In the genomic region with DNA sequence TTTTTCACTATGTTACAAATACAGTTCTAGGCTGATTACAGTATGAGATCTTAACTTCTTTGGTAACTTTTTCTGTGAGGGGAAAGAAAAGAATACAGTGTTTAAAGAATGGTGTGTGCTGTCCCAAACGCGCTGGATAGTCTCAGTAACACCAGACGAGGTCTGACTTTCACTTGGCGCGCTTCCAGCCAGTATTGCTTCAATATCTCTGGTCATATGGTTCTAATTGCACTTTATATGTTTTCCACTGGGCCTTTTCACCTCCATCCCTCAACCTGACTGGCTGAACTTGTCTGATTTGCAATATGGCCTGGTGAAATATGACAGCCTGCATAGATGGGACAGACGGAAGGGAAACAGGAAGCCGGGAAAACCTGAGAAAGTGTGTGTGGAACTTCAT, we compare ENCODE assay signal across 7 mouse cellular contexts. TPM values are rescaled to one million over a fixed set of nuclear protein-coding genes. Genes with fewer than 3 reads are reported as not detected.
DNase-seq lines count a peak whose midpoint lies in the region; ATAC-seq and TF ChIP-seq lines count a peak whose summit lies in the region.

No protein-coding gene starts in this region.

- peaks cover 39% of the 10 kb centered on the region for H3K27me3 ChIP-seq in liver, postnatal 0 days (ENCODE audit: insufficient read depth, low read length)
- H3K27me3 ChIP-seq in forebrain, postnatal 0 days (ENCODE audit: insufficient read depth, low read length) = no peaks in the 10 kb centered on the region
- H3K27me3 ChIP-seq in intestine, postnatal 0 days (replicated peaks; ENCODE audit: control insufficient read depth, insufficient read depth, low read length) = peaks cover 31% of the 10 kb centered on the region
- peaks cover 3% of the 10 kb centered on the region; the same call in 1 of the 2 replicates for H3K27me3 ChIP-seq in midbrain, embryonic 16.5 days (ENCODE audit: control insufficient read depth, insufficient read depth, low read depth, low read length)

- TF ChIP-seq CTCF in liver, postnatal 0 days (IDR thresholded peaks at IDR 0.05; ENCODE audit: low read depth) = no peak
- TF ChIP-seq CTCF in forebrain, postnatal 0 days (IDR thresholded peaks at IDR 0.05; ENCODE audit: low read depth) = no peak
- no peak for TF ChIP-seq CTCF in intestine, postnatal 0 days (IDR thresholded peaks at IDR 0.05; ENCODE audit: low read depth)

- no peaks in the 10 kb centered on the region for H3K9me3 ChIP-seq in liver, postnatal 0 days (ENCODE audit: low read length)
- H3K9me3 ChIP-seq in forebrain, postnatal 0 days (ENCODE audit: low read length) = no peaks in the 10 kb centered on the region
- no peaks in the 10 kb centered on the region for H3K9me3 ChIP-seq in intestine, postnatal 0 days (ENCODE audit: control insufficient read depth)
- H3K9me3 ChIP-seq in midbrain, embryonic 16.5 days (replicated peaks; ENCODE audit: control insufficient read depth, low read length, poor library complexity, severe bottlenecking) = no peaks in the 10 kb centered on the region

- no peak for ATAC-seq in liver, postnatal 0 days
- ATAC-seq in forebrain, postnatal 0 days = no peak
- no peak for ATAC-seq in intestine, postnatal 0 days
- no peak for ATAC-seq in midbrain, embryonic 16.5 days

- peak; percentile 42 for DNase-seq in liver
- no peak for DNase-seq in liver, postnatal 0 days
- DNase-seq in forebrain, postnatal 0 days = no peak
- no peak for DNase-seq in spleen, postnatal 4 days (ENCODE audit: low spot score in 2 of 2)
- no peak for DNase-seq in retina, embryonic 14.5 days (ENCODE audit: low spot score)

- WGBS in liver, postnatal 0 days (ENCODE audit: insufficient replicate concordance) = 70% methylated on average over 7 of the region's 7 CpGs
- WGBS in forebrain, postnatal 0 days = 70% methylated on average over 7 of the region's 7 CpGs
- 48% methylated on average over 7 of the region's 7 CpGs for WGBS in intestine, postnatal 0 days
- 71% methylated on average over 7 of the region's 7 CpGs for WGBS in midbrain, embryonic 16.5 days

- no peak overlapping the region for H3K4me3 ChIP-seq in liver, postnatal 0 days (ENCODE audit: low read depth, low read length)
- H3K4me3 ChIP-seq in forebrain, postnatal 0 days (ENCODE audit: low read depth, low read length) = peak overlapping the region; percentile 24
- H3K4me3 ChIP-seq in intestine, postnatal 0 days (ENCODE audit: low read depth, low read length) = no peak overlapping the region
- peak overlapping the region; percentile 29 for H3K4me3 ChIP-seq in midbrain, embryonic 16.5 days (ENCODE audit: low read depth, low read length)

- no peaks in the 10 kb centered on the region for H3K36me3 ChIP-seq in liver, postnatal 0 days (replicated peaks; ENCODE audit: insufficient read depth, low read length)
- H3K36me3 ChIP-seq in forebrain, postnatal 0 days (ENCODE audit: insufficient read depth) = no peaks in the 10 kb centered on the region
- H3K36me3 ChIP-seq in intestine, postnatal 0 days (ENCODE audit: control insufficient read depth, insufficient read depth) = no peaks in the 10 kb centered on the region
- H3K36me3 ChIP-seq in midbrain, embryonic 16.5 days (ENCODE audit: control insufficient read depth, insufficient read depth, low read length) = no peaks in the 10 kb centered on the region

- no peak overlapping the region; the same call in 1 of the 2 replicates for H3K4me2 ChIP-seq in liver, postnatal 0 days (ENCODE audit: low read depth, low read length)
- H3K4me2 ChIP-seq in forebrain, postnatal 0 days (ENCODE audit: low read depth) = peak overlapping the region; percentile 85
- H3K4me2 ChIP-seq in intestine, postnatal 0 days (replicated peaks; ENCODE audit: low read depth) = peak overlapping the region; percentile 45
- peak overlapping the region; percentile 82 for H3K4me2 ChIP-seq in midbrain, embryonic 16.5 days (ENCODE audit: low read length)

- H3K27ac ChIP-seq in liver, postnatal 0 days (ENCODE audit: low read depth) = no peak overlapping the region
- H3K27ac ChIP-seq in forebrain, postnatal 0 days (ENCODE audit: low read depth, low read length) = no peak overlapping the region
- no peak overlapping the region for H3K27ac ChIP-seq in intestine, postnatal 0 days (ENCODE audit: low read depth, low read length)
- H3K27ac ChIP-seq in midbrain, embryonic 16.5 days (ENCODE audit: low read length) = no peak overlapping the region

- no peak overlapping the region for H3K9ac ChIP-seq in liver, postnatal 0 days (replicated peaks)
- no peak overlapping the region for H3K9ac ChIP-seq in forebrain, postnatal 0 days
- H3K9ac ChIP-seq in intestine, postnatal 0 days (ENCODE audit: low read depth, low read length) = no peak overlapping the region
- no peak overlapping the region for H3K9ac ChIP-seq in midbrain, embryonic 16.5 days (ENCODE audit: low read depth, low read length)

- TF ChIP-seq EP300 in liver, postnatal 0 days (IDR thresholded peaks at IDR 0.05; ENCODE audit: low read depth) = no peak

- H3K4me1 ChIP-seq in liver, postnatal 0 days (ENCODE audit: insufficient read depth) = no peaks in the 10 kb centered on the region
- peaks cover 7% of the 10 kb centered on the region; the same call in 1 of the 2 replicates for H3K4me1 ChIP-seq in forebrain, postnatal 0 days (ENCODE audit: insufficient read depth)
- H3K4me1 ChIP-seq in intestine, postnatal 0 days (replicated peaks; ENCODE audit: control insufficient read depth, insufficient read depth, low read length) = no peaks in the 10 kb centered on the region
- peaks cover 20% of the 10 kb centered on the region for H3K4me1 ChIP-seq in midbrain, embryonic 16.5 days (ENCODE audit: control insufficient read depth, insufficient read depth, low read length)

RNA-seq across cellular contexts. Expression of gene Lhfp, which starts 2.9 kb away (rescaled TPM):
- polyA plus RNA-seq in liver, postnatal 0 days (2015; fragmentation: Nextera tagmentation; extraction: Ambion mirVana) = 9.6 and 10.4 TPM in 2 replicates
- total RNA-seq in forebrain, postnatal 0 days (2014; rRNA removed) = 44.7 and 48.0 TPM in 2 replicates
- 60.8 and 74.1 TPM in 2 replicates for polyA plus RNA-seq in forebrain, postnatal 0 days (2015; fragmentation: Nextera tagmentation; extraction: Ambion mirVana)
- polyA plus RNA-seq in intestine, postnatal 0 days (2015; fragmentation: Nextera tagmentation; extraction: Ambion mirVana) = 30.2 and 31.3 TPM in 2 replicates
- polyA plus RNA-seq in midbrain, embryonic 16.5 days (2015; fragmentation: Nextera tagmentation; extraction: Ambion mirVana) = 58.5 and 64.1 TPM in 2 replicates

RNA-seq across cellular contexts. Expression of gene Cog6, which starts 27.2 kb away (rescaled TPM):
- polyA plus RNA-seq in liver, postnatal 0 days (2015; fragmentation: Nextera tagmentation; extraction: Ambion mirVana) = 8.8 and 11.1 TPM in 2 replicates
- total RNA-seq in forebrain, postnatal 0 days (2014; rRNA removed) = 42.8 and 44.9 TPM in 2 replicates
- polyA plus RNA-seq in forebrain, postnatal 0 days (2015; fragmentation: Nextera tagmentation; extraction: Ambion mirVana) = 28.3 and 31.3 TPM in 2 replicates
- polyA plus RNA-seq in intestine, postnatal 0 days (2015; fragmentation: Nextera tagmentation; extraction: Ambion mirVana) = 21.9 and 23.6 TPM in 2 replicates
- polyA plus RNA-seq in midbrain, embryonic 16.5 days (2015; fragmentation: Nextera tagmentation; extraction: Ambion mirVana) = 60.0 and 66.4 TPM in 2 replicates

Comparison
In these comparisons a context has a peak if more than half of its experiments do, and no peak if none do; other contexts are left out.
1. H3K4me3 ChIP-seq: peak in forebrain, postnatal 0 days (single experiment) and midbrain, embryonic 16.5 days (single experiment); none in liver, postnatal 0 days (single experiment) and intestine, postnatal 0 days (single experiment).